Mouse (Mus musculus) limb, embryonic 14.5 days (tissue): ENCODE measurements around the gene Frmd8. TPM values are rescaled to one million over a fixed set of nuclear protein-coding genes. Genes with fewer than 3 reads are reported as not detected.
"Not testable (repeated sequence)": the region's sequence is repeated elsewhere in the genome, so short reads cannot be mapped to it uniquely, and the experiment has no call there.

Experiments used
- ATAC-seq: fragments of 200-750 bp; cut with Nextera tagmentation; 2 replicates; pipeline ENCODE4 v1.8.0; 2017; ENCODE audit warnings: low read depth, moderate number of reproducible peaks, moderate TSS enrichment; ENCODE audit not compliant: low FRiP score
- DNase-seq: peaks from one replicate; pipeline ENCODE4 v3.0.0-alpha.2; 2015; ENCODE audit warnings: low spot score
- H3K27ac ChIP-seq: fragments of 300-500 bp; sonication (generic); replicated peaks from 2 replicates; pipeline ENCODE4 v1.5.1; 2014; ENCODE audit warnings: low read depth, mild to moderate bottlenecking, low read length, moderate library complexity, mixed read lengths
- H3K27me3 ChIP-seq: fragments of 300-500 bp; sonication (generic); 2 replicates; pipeline ENCODE4 v1.6.1; 2014; ENCODE audit warnings: low read length, mixed read lengths; ENCODE audit not compliant: control insufficient read depth, insufficient read depth
- H3K36me3 ChIP-seq: fragments of 300-500 bp; sonication (generic); 2 replicates; pipeline ENCODE4 v1.6.1; 2014; ENCODE audit warnings: mild to moderate bottlenecking, low read length, moderate library complexity, mixed read lengths; ENCODE audit not compliant: control insufficient read depth, insufficient read depth
- H3K4me1 ChIP-seq: fragments of 300-500 bp; sonication (generic); 2 replicates; pipeline ENCODE4 v1.6.1; 2014; ENCODE audit warnings: antibody characterized with exemption, low read length, mixed read lengths; ENCODE audit not compliant: control insufficient read depth, insufficient read depth
- H3K4me2 ChIP-seq: fragments of 300-500 bp; sonication (generic); replicated peaks from 2 replicates; pipeline ENCODE4 v1.6.1; 2014; ENCODE audit warnings: low read depth, mild to moderate bottlenecking, low read length, moderate library complexity; ENCODE audit not compliant: severe bottlenecking
- H3K4me3 ChIP-seq: fragments of 300-500 bp; sonication (generic); replicated peaks from 2 replicates; pipeline ENCODE4 v1.5.1; 2014; ENCODE audit warnings: low read length
- H3K9ac ChIP-seq: fragments of 300-500 bp; sonication (generic); 2 replicates; pipeline ENCODE4 v1.6.1; 2014; ENCODE audit warnings: mild to moderate bottlenecking, low read depth, low read length, moderate library complexity; ENCODE audit not compliant: severe bottlenecking
- H3K9me3 ChIP-seq: fragments of 300-500 bp; sonication (generic); 2 replicates; pipeline ENCODE4 v1.6.1; 2016; ENCODE audit warnings: low read length; ENCODE audit not compliant: control insufficient read depth
- POLR2A ChIP-seq: fragments of 200-500 bp; IDR thresholded peaks from 2 replicates; pipeline ENCODE4 v1.8.0; 2012; ENCODE audit warnings: inconsistent platforms, mild to moderate bottlenecking, moderate library complexity, borderline replicate concordance; ENCODE audit not compliant: insufficient read depth, insufficient read length; ENCODE audit errors: extremely low read depth
- WGBS: fragments of 180-500 bp; shearing (Covaris S2); extraction: QIAGEN DNeasy Blood & Tissue Kit; methylation state at CpG from one replicate; pipeline ENCODE4 v1.1.7; 2014; 5-methylcytosine and 5-hydroxymethylcytosine counted together
- polyA plus RNA-seq, 2 experiments: library from polyadenylated mRNA; depleted of rRNA in 1 of 2; stranded (reverse) in 1 of 2; unstranded in 1 of 2; fragments of >200 nt; fragmentation: Nextera tagmentation in 1 of 2; extraction: Ambion mirVana in 1 of 2; gene quantifications; 2 replicates each; pipeline versions ENCODE4 v1.2.1 to v1.2.3; 2012 to 2014

Gene Frmd8
- polyA plus RNA-seq, 2 experiments = 22.7 TPM

DNA sequence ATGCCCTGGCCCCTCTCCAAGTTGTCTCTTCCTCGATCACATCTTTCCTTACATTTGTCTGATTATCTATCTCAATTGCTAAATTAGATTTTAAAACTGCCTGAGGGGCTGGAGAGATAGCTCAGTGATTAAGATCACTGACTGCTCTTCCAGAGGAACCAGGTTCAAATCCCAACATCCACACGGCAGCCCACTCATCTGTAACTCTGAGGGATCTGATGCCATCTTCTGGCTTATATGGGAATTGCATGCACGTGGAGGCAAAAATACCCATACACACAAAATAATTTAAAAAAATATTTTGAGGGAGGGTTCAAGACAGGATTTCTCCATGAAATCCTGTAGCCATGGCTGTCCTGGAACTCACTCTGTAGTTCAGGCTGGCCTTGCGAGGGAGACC is 10.8 kb upstream of the Frmd8 start:
- TF ChIP-seq POLR2A = no peak
- Histone ChIP-seq H3K4me2 (no peak overlapping the region), H3K4me1 (no peaks in the 10 kb centered on the region), H3K36me3 (no peaks in the 10 kb centered on the region), H3K4me3 (no peak overlapping the region), H3K9ac (no peak overlapping the region), H3K27me3 (no peaks in the 10 kb centered on the region), H3K27ac (no peak overlapping the region), H3K9me3 (no peaks in the 10 kb centered on the region)
- 59% methylated on average over 4 of the region's 4 CpGs for WGBS
- ATAC-seq (no peak), DNase-seq (no peak)

DNA sequence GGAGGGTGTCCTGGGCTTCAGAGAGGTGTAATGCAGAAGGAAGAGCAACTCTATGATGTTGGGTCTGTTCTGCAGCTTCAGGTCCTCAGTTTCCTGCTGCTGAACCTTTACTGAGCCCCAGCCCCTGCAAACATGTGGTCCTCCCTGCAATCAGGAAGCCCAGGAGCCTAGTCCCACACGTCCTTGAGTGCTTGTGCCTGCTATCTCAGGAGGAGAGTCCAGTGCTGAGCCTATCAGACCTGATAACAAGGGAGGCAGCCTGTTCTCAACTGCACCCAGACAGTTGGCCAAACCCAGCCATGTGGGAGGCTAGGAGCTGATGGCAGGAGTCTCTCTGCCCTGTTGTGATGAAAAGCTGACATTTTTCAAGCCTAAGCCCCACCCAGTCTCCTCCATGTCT is 8.9 kb upstream of the Frmd8 start:
- Histone ChIP-seq H3K4me1 (no peaks in the 10 kb centered on the region), H3K4me3 (no peak overlapping the region), H3K27ac (no peak overlapping the region), H3K27me3 (no peaks in the 10 kb centered on the region), H3K36me3 (no peaks in the 10 kb centered on the region), H3K9ac (no peak overlapping the region), H3K9me3 (no peaks in the 10 kb centered on the region), H3K4me2 (no peak overlapping the region)
- no peak for TF ChIP-seq POLR2A
- ATAC-seq = no peak
- DNase-seq = no peak
- WGBS = 44% methylated on average over 1 of the region's 1 CpGs

DNA sequence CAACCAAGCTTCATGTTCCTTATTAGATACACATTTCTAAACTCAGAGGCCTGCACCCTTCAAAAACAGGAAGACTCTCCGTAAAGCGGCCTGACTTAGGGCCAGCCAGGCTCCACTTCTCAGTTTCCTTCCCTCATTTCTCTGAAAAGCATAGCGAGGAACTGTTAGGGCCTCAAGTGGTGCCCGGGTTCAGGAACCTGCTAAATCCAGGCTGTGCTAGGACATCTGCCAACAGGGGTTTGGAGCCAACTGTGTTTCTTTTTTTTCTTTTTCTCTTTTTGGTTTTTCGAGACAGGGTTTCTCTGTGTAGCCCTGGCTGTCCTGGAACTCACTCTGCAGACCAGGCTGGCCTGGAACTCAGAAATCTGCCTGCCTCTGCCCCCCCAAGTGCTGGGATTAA is 7.0 kb upstream of the Frmd8 start:
- H3K27ac ChIP-seq = not testable (repeated sequence)
- 77% methylated on average over 5 of the region's 5 CpGs for WGBS

DNA sequence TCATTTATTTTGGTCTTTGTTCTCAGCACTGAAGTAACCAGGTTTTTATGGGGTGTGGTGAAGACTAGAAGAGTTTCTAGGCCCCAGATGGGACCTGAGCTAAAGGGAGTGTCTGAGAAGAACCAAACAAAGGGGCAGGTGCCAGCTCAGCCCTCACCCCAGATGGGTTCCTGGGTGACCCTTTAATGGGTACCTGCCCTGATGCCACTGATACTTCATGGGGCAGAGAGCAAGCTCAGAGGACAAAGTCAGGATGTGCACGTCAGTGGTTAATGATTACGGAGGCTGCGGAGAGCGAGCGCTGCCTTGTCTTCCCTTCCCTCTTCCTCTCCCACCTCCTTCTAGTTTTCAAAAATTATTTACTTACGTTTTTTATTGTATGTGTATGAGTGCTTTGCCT is 6.1 kb upstream of the Frmd8 start:
- Histone ChIP-seq H3K4me1 (peaks cover 3% of the 10 kb centered on the region; the same call in 1 of the 2 replicates), H3K36me3 (no peaks in the 10 kb centered on the region), H3K9ac (no peak overlapping the region), H3K9me3 (no peaks in the 10 kb centered on the region), H3K4me2 (no peak overlapping the region), H3K27me3 (no peaks in the 10 kb centered on the region), H3K4me3 (no peak overlapping the region), H3K27ac (no peak overlapping the region)
- 93% methylated on average over 6 of the region's 6 CpGs for WGBS
- DNase-seq = no peak
- no peak for TF ChIP-seq POLR2A
- no peak for ATAC-seq

More for the DNA sequence above, 7.0 kb upstream of the Frmd8 start:
- not testable (repeated sequence) for H3K27me3 ChIP-seq, H3K4me3 ChIP-seq, H3K36me3 ChIP-seq, H3K4me1 ChIP-seq, ATAC-seq, DNase-seq, H3K9ac ChIP-seq, H3K9me3 ChIP-seq, H3K4me2 ChIP-seq

DNA sequence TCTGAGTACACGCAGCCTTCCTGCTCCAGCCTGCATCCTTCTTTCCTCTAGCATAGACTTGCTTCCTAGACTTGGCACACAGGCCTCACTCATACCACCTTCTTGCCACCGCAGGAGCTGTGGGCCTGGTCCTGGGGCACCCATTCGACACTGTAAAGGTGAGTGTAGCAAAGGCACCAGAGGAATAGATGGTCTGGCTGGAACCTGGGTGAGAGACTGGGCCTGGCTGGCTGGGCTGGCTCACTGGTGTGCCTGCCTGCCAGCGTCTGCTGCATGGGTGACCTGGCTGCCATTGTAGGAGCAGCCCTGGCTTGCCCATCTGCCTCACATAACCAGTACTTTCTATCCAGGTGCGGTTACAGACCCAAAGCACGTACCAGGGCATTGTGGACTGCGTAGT is 4.7 kb upstream of the Frmd8 start:
- TF ChIP-seq POLR2A = no peak
- H3K4me3 ChIP-seq = no peak overlapping the region
- no peak overlapping the region for H3K27ac ChIP-seq
- DNase-seq = no peak
- H3K36me3 ChIP-seq = no peaks in the 10 kb centered on the region
- H3K4me2 ChIP-seq = no peak overlapping the region
- ATAC-seq = no peak
- H3K27me3 ChIP-seq = no peaks in the 10 kb centered on the region
- no peaks in the 10 kb centered on the region for H3K9me3 ChIP-seq
- 86% methylated on average over 7 of the region's 7 CpGs for WGBS
- H3K9ac ChIP-seq = no peak overlapping the region
- peaks cover 7% of the 10 kb centered on the region for H3K4me1 ChIP-seq

DNA sequence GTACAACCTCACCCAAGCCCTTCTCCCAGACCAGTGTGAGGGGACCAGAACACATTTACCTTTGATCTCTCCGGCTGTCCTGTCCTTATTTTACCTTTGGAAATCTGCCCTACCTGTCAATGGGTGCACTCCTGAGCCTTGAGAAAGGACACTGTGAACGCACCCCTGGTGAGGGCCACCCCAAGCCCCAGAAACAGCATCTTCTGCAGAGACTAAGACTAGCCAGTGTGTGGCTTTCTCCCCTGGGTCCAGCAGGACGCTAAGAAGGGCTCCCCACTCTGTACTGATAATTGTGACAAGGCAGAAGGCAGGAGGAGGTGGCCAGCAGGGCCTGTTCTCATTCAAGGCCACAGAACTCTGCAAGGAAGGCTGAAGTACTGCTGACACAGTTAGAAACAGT is 3.8 kb upstream of the Frmd8 start:
- Histone ChIP-seq H3K4me2 (no peak overlapping the region), H3K9me3 (no peaks in the 10 kb centered on the region), H3K4me1 (peaks cover 12% of the 10 kb centered on the region), H3K4me3 (no peak overlapping the region), H3K9ac (no peak overlapping the region), H3K27ac (no peak overlapping the region), H3K36me3 (no peaks in the 10 kb centered on the region), H3K27me3 (no peaks in the 10 kb centered on the region)
- no peak for TF ChIP-seq POLR2A
- DNase-seq (no peak), ATAC-seq (no peak)
- WGBS = 72% methylated on average over 3 of the region's 3 CpGs
